Mouse (Mus musculus) erythroblast, embryonic 14.5 days (primary cell): ENCODE results near the gene Dsp.

Source experiments
- GATA1 ChIP-seq: IDR thresholded peaks from 2 replicates; pipeline ENCODE4 v1.6.1; 2012; ENCODE audit warnings: low read length, inconsistent platforms, mixed read lengths
- TAL1 ChIP-seq: IDR thresholded peaks from 3 replicates; pipeline ENCODE4 v1.6.1; 2012; ENCODE audit warnings: low read length, inconsistent platforms, mixed read lengths

DNA sequence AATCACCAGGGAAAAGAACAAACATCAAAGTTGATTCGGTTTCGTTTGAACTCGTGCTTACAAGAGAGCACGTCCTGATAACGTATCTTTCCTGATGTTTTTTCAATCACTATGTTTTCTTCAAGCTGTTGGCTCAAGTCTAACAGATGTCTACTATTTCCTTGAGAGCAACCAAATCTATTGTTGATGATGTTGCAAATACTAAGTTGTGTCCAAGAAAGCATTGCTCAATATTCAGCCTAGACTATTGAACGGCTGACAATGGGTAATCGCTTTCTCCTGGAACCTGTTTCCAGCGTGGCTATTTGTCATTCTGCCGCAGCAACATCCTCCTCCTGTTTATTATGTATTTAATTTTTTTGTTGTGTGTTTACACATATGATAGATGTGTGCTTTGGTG, 28.8 kb upstream of the Dsp start:
- TF ChIP-seq GATA1: no peak
- TF ChIP-seq TAL1: no peak
